Mouse (Mus musculus) C2C12 (cell line): ENCODE data around the gene Kif26b. TPM values are rescaled to one million over a fixed set of nuclear protein-coding genes. Genes with fewer than 3 reads are reported as not detected.
A peak's percentile ranks its signal among the peaks of the same experiment; 100 is the strongest.

ENCODE experiments used
- H3K27me3 ChIP-seq: one replicate; pipeline ENCODE4 v1.6.1; 2011; ENCODE audit not compliant: control insufficient read depth, insufficient read depth, insufficient read length
- H3K36me3 ChIP-seq: one replicate; pipeline ENCODE4 v1.6.1; 2011; ENCODE audit not compliant: control insufficient read depth, insufficient read depth
- H3K4me3 ChIP-seq: one replicate; pipeline ENCODE4 v1.5.1; 2011; ENCODE audit warnings: mild to moderate bottlenecking, control low read depth; ENCODE audit not compliant: poor library complexity, insufficient read depth, severe bottlenecking
- H3K79me2 ChIP-seq: one replicate; pipeline ENCODE4 v1.6.1; 2011; ENCODE audit not compliant: control insufficient read depth, insufficient read depth
- H3K79me3 ChIP-seq: one replicate; pipeline ENCODE4 v1.6.1; 2011; ENCODE audit warnings: low read depth, control low read depth
- H3ac ChIP-seq: one replicate; pipeline ENCODE3; 2011; ENCODE audit warnings: low read depth; ENCODE audit not compliant: control insufficient read depth, insufficient read length
- CEBPB ChIP-seq: IDR thresholded peaks from one replicate; pipeline ENCODE4 v1.6.1; 2011; ENCODE audit warnings: low read depth, mild to moderate bottlenecking, control low read depth, moderate library complexity
- CTCF ChIP-seq: IDR thresholded peaks from one replicate; pipeline ENCODE4 v1.5.1; 2011; ENCODE audit not compliant: control insufficient read depth, insufficient read depth, insufficient read length
- FOSL1 ChIP-seq: IDR thresholded peaks from one replicate; pipeline ENCODE4 v1.8.0; 2011; ENCODE audit warnings: mild to moderate bottlenecking, low read length; ENCODE audit not compliant: poor library complexity, insufficient read depth, severe bottlenecking
- MAX ChIP-seq: IDR thresholded peaks from one replicate; pipeline ENCODE4 v1.6.1; 2011; ENCODE audit warnings: mild to moderate bottlenecking, control low read depth
- MYOD1 ChIP-seq: IDR thresholded peaks from one replicate; pipeline ENCODE4 v1.6.1; 2011; ENCODE audit warnings: low read depth; ENCODE audit not compliant: control insufficient read depth, insufficient read length
- MYOG ChIP-seq: IDR thresholded peaks from one replicate; pipeline ENCODE4 v1.6.1; 2011; ENCODE audit not compliant: control insufficient read depth, insufficient read length; ENCODE audit errors: extremely low read depth
- USF1 ChIP-seq: IDR thresholded peaks from one replicate; pipeline ENCODE4 v1.6.1; 2011; ENCODE audit warnings: low read depth, mild to moderate bottlenecking, control low read depth, moderate library complexity
- polyA plus RNA-seq: library from polyadenylated mRNA; unstranded; fragments of >200 nt; fragmentation: generic; extraction: Trizol; gene quantifications from one replicate; pipeline ENCODE4 v1.2.1, GENCODE M21; 2012; ENCODE audit warnings: missing spikeins

Gene Kif26b
- polyA plus RNA-seq, 1 experiment: 1.8 TPM

- Histone ChIP-seq H3K79me2 (no peaks in the 10 kb centered on the region), H3K4me3 (no peak overlapping the region), H3ac (no peak overlapping the region), H3K36me3 (no peaks in the 10 kb centered on the region), H3K27me3 (no peaks in the 10 kb centered on the region), H3K79me3 (peaks cover 2% of the 10 kb centered on the region)
- TF ChIP-seq CTCF: no peak
- no peak for TF ChIP-seq MAX
- no peak for TF ChIP-seq CEBPB
- TF ChIP-seq MYOD1: no peak
- no peak for TF ChIP-seq USF1
- no peak for TF ChIP-seq FOSL1
- no peak for TF ChIP-seq MYOG
These were observed 42.1 kb downstream of the Kif26b start for GRCm38 (mm10) chr1:178571009-178571408.

- H3K4me3 ChIP-seq: no peak overlapping the region
- H3K79me2 ChIP-seq: no peaks in the 10 kb centered on the region
- H3K36me3 ChIP-seq: no peaks in the 10 kb centered on the region
- no peaks in the 10 kb centered on the region for H3K27me3 ChIP-seq
- peaks cover 2% of the 10 kb centered on the region for H3K79me3 ChIP-seq
- no peak overlapping the region for H3ac ChIP-seq
- TF ChIP-seq CEBPB (no peak), MYOD1 (no peak), MAX (no peak), USF1 (no peak), MYOG (no peak), CTCF (no peak), FOSL1 (no peak)
These were observed 43.0 kb downstream of the Kif26b start for GRCm38 (mm10) chr1:178571885-178572444.

GRCm38 (mm10) chr1:178573406-178574032 is 44.6 kb downstream of the Kif26b start:
- TF ChIP-seq CTCF: no peak
- TF ChIP-seq USF1: no peak
- no peak for TF ChIP-seq CEBPB
- TF ChIP-seq FOSL1: no peak
- TF ChIP-seq MAX: no peak
- no peak for TF ChIP-seq MYOD1
- TF ChIP-seq MYOG: no peak
- H3K4me3 ChIP-seq: no peak overlapping the region
- peaks cover 2% of the 10 kb centered on the region for H3K79me3 ChIP-seq
- H3ac ChIP-seq: no peak overlapping the region
- H3K79me2 ChIP-seq: no peaks in the 10 kb centered on the region
- H3K36me3 ChIP-seq: no peaks in the 10 kb centered on the region
- no peaks in the 10 kb centered on the region for H3K27me3 ChIP-seq

GRCm38 (mm10) chr1:178575706-178576105 is 46.8 kb downstream of the Kif26b start:
- TF ChIP-seq CEBPB (no peak), MYOD1 (no peak), FOSL1 (no peak), MAX (no peak)
- H3K4me3 ChIP-seq: no peak overlapping the region
- no peak overlapping the region for H3ac ChIP-seq
- peaks cover 2% of the 10 kb centered on the region for H3K79me3 ChIP-seq
- no peaks in the 10 kb centered on the region for H3K79me2 ChIP-seq
- H3K27me3 ChIP-seq: no peaks in the 10 kb centered on the region
- no peaks in the 10 kb centered on the region for H3K36me3 ChIP-seq

GRCm38 (mm10) chr1:178576926-178577325 is 48.0 kb downstream of the Kif26b start:
- H3K4me3 ChIP-seq: no peak overlapping the region
- H3ac ChIP-seq: no peak overlapping the region
- H3K79me2 ChIP-seq: no peaks in the 10 kb centered on the region
- H3K36me3 ChIP-seq: no peaks in the 10 kb centered on the region
- peaks cover 2% of the 10 kb centered on the region for H3K79me3 ChIP-seq
- no peaks in the 10 kb centered on the region for H3K27me3 ChIP-seq
- TF ChIP-seq FOSL1: no peak
- TF ChIP-seq CEBPB: no peak
- TF ChIP-seq MYOD1: peak; percentile 39

- no peaks in the 10 kb centered on the region for H3K79me2 ChIP-seq
- no peak overlapping the region for H3ac ChIP-seq
- H3K79me3 ChIP-seq: no peaks in the 10 kb centered on the region
- no peak for TF ChIP-seq USF1
- TF ChIP-seq MAX: no peak
- TF ChIP-seq MYOD1: no peak
- no peak for TF ChIP-seq FOSL1
- no peak for TF ChIP-seq MYOG
- no peak for TF ChIP-seq CTCF
- TF ChIP-seq CEBPB: no peak
- H3K4me3 ChIP-seq: no peak overlapping the region
- H3K36me3 ChIP-seq: no peaks in the 10 kb centered on the region
- H3K27me3 ChIP-seq: no peaks in the 10 kb centered on the region
These were observed 56.6 kb downstream of the Kif26b start for GRCm38 (mm10) chr1:178585366-178586020.
